28 mouse cellular contexts compared by ENCODE assay signal in genomic region chr13:99557331-99557730, GRCm38 (mm10). TPM values are rescaled to one million over a fixed set of nuclear protein-coding genes. Genes with fewer than 3 reads are reported as not detected.
DNase-seq lines count a peak whose midpoint lies in the region; TF ChIP-seq lines count a peak whose summit lies in the region.
"Had no signal": no experiment of that assay in that cellular context is flagged by ENCODE, and none has a peak within 500 bp of the region (broad histone marks: within the 10 kb centered on the region; RNA-seq: fewer than 3 reads in every experiment).

No protein-coding gene starts in this region.

- H3K27ac ChIP-seq in heart, embryonic 10.5 days, result peak overlapping the region; percentile 22; the same call in 1 of the 2 replicates
- H3K27ac ChIP-seq in thymus, adult 2 months (ENCODE audit: control insufficient read depth, insufficient read depth, low read length), result no peak overlapping the region
- H3K27ac ChIP-seq: embryonic facial prominence, embryonic 12.5 days; embryonic facial prominence, embryonic 15.5 days; gastrocnemius, adult 2 months; heart, adult 2 months; heart, embryonic 15.5 days; hindbrain, embryonic 10.5 days; hindbrain, embryonic 13.5 days; intestine, embryonic 15.5 days had no signal

- peaks cover 30% of the 10 kb centered on the region for H3K4me1 ChIP-seq in heart, embryonic 10.5 days
- no peaks in the 10 kb centered on the region for H3K4me1 ChIP-seq in thymus, adult 2 months (replicated peaks; ENCODE audit: control insufficient read depth, insufficient read depth, low read length)
- H3K4me1 ChIP-seq: embryonic facial prominence, embryonic 15.5 days; intestine, embryonic 15.5 days had no signal

- TF ChIP-seq CTCF in thymus, adult 2 months (IDR thresholded peaks at IDR 0.05; ENCODE audit: borderline replicate concordance, control insufficient read depth, extremely low read depth, insufficient read depth, low read length, poor library complexity), result no peak

- DNase-seq in heart, embryonic 10.5 days (ENCODE audit: low spot score), result no peak
- no peak for DNase-seq in heart, adult 9 months (ENCODE audit: low spot score in 2 of 2)
- DNase-seq in adrenal gland, adult (ENCODE audit: inconsistent age in 2 of 2, low spot score in 1 of 2), result peak; percentile 84 to 87
- DNase-seq in adrenal gland, adult 2 months, result peak; percentile 86
- peak; percentile 69 for DNase-seq in adrenal gland, postnatal 14 days
- no peak for DNase-seq in thymus, adult 2 months
- no peak for DNase-seq in cerebellum, adult 9-11 months
- DNase-seq in cerebellum, postnatal 25 days, result no peak
- DNase-seq: cerebellum, adult 11-12 months; cerebellum, adult 8-10 months; cerebellum, postnatal 14 days; forebrain, postnatal 0 days; gastrocnemius, adult 2 months; gastrocnemius, postnatal 14 days; heart, adult 2 months; heart, postnatal 10 days; heart, postnatal 36 days; kidney, adult 11 months had no signal

- no peak overlapping the region for H3K4me3 ChIP-seq in heart, embryonic 10.5 days
- H3K4me3 ChIP-seq in thymus, adult 2 months (ENCODE audit: control insufficient read depth, insufficient read depth, low read length), result no peak overlapping the region
- H3K4me3 ChIP-seq: embryonic facial prominence, embryonic 12.5 days; embryonic facial prominence, embryonic 15.5 days; erythroblast, embryonic 14.5 days; gastrocnemius, adult 2 months; heart, adult 2 months; heart, embryonic 12.5 days; heart, embryonic 15.5 days; hindbrain, embryonic 10.5 days; hindbrain, embryonic 13.5 days had no signal

- no peaks in the 10 kb centered on the region for H3K36me3 ChIP-seq in heart, embryonic 10.5 days
- H3K36me3 ChIP-seq in thymus, adult 2 months (ENCODE audit: control insufficient read depth, insufficient read depth, low read length), result no peaks in the 10 kb centered on the region
- H3K36me3 ChIP-seq: embryonic facial prominence, embryonic 12.5 days; embryonic facial prominence, embryonic 15.5 days; heart, embryonic 12.5 days; heart, embryonic 15.5 days; hindbrain, embryonic 10.5 days; hindbrain, embryonic 13.5 days; intestine, embryonic 15.5 days had no signal

- no peak for TF ChIP-seq POLR2A in thymus, adult 2 months (IDR thresholded peaks at IDR 0.05; ENCODE audit: control insufficient read depth, extremely low read depth, insufficient read depth, low read length, poor library complexity)

- 76% methylated on average over 5 of the region's 5 CpGs for WGBS in heart, embryonic 10.5 days
- 91% methylated on average over 5 of the region's 5 CpGs for WGBS in thymus, adult 2 months

- H3K27me3 ChIP-seq in heart, embryonic 10.5 days (ENCODE audit: insufficient read depth, poor library complexity, severe bottlenecking), result peaks cover 4% of the 10 kb centered on the region; the same call in 1 of the 2 replicates
- H3K27me3 ChIP-seq in thymus, adult 2 months (ENCODE audit: control insufficient read depth, insufficient read depth, low read length), result no peaks in the 10 kb centered on the region
- H3K27me3 ChIP-seq: embryonic facial prominence, embryonic 12.5 days; embryonic facial prominence, embryonic 15.5 days; heart, embryonic 15.5 days; hindbrain, embryonic 13.5 days; intestine, embryonic 15.5 days had no signal

- no peaks in the 10 kb centered on the region for H3K9me3 ChIP-seq in heart, embryonic 10.5 days
- H3K9me3 ChIP-seq: embryonic facial prominence, embryonic 12.5 days; embryonic facial prominence, embryonic 15.5 days; heart, embryonic 12.5 days; heart, embryonic 15.5 days; hindbrain, embryonic 10.5 days; hindbrain, embryonic 13.5 days; intestine, embryonic 15.5 days had no signal

RNA-seq across cellular contexts. Expression of gene Map1b, which starts 41.0 kb away (rescaled TPM):
- 164 and 186 TPM in 2 replicates for polyA plus RNA-seq in heart, embryonic 10.5 days (2016; fragmentation: Nextera tagmentation; extraction: Ambion mirVana)
- total RNA-seq in adrenal gland, adult 2 months (2021), result 100 to 1,000 TPM; 107 to 110 TPM
- 2.4 and 4.0 TPM in 2 replicates for polyA plus RNA-seq in adrenal gland, adult 2 months (2012; rRNA removed)
- 81.3 and 83.2 TPM in 2 replicates for total RNA-seq in adrenal gland, postnatal 14 days (2021)
- 0.92 and 1.1 TPM in 2 replicates for polyA plus RNA-seq in thymus, adult 2 months (2012; rRNA removed)
- total RNA-seq: common myeloid progenitor, adult 5-6 weeks; MEL had no signal
- polyA plus RNA-seq: erythroblast, embryonic 14.5 days had no signal

Comparison
In these comparisons a context has a peak if more than half of its experiments do, and no peak if none do; other contexts are left out.
1. DNase-seq: peak in adrenal gland, adult (2 of 2), adrenal gland, adult 2 months (single experiment) and adrenal gland, postnatal 14 days (single experiment); none in heart, embryonic 10.5 days (single experiment), heart, adult 9 months (0 of 2), thymus, adult 2 months (single experiment), cerebellum, adult 9-11 months (single experiment) and cerebellum, postnatal 25 days (0 of 2).
2. RNA of gene Map1b, which starts 41.0 kb away (polyA plus RNA-seq): 164 to 186 TPM in heart, embryonic 10.5 days; 2.4 to 4.0 TPM in adrenal gland, adult 2 months and 0.92 to 1.1 TPM in thymus, adult 2 months; every median in the first group is over 10 times any median in the second.